Mouse (Mus musculus) monocyte, adult 5-6 weeks (primary cell): ENCODE results near the gene Gtf3c5. TPM values are rescaled to one million over a fixed set of nuclear protein-coding genes. Genes with fewer than 3 reads are reported as not detected.

ENCODE experiments used
- ATAC-seq: fragments of 153-309, 156-312 bp; replicated peaks from 2 replicates; pipeline ENCODE4 v1.8.0; 2017; ENCODE audit warnings: mild to moderate bottlenecking; ENCODE audit not compliant: low TSS enrichment, insufficient number of reproducible peaks, severe bottlenecking, poor library complexity, low FRiP score
- total RNA-seq: library from RNA; stranded (forward); fragments of 200-1000, 200-491, 200-594 nt; gene quantifications from 3 replicates; pipeline ENCODE4 v1.2.3, GENCODE M21; 2017

Gtf3c5 gene
- total RNA-seq, 1 experiment from 2014 or later: 5.6 TPM

DNA sequence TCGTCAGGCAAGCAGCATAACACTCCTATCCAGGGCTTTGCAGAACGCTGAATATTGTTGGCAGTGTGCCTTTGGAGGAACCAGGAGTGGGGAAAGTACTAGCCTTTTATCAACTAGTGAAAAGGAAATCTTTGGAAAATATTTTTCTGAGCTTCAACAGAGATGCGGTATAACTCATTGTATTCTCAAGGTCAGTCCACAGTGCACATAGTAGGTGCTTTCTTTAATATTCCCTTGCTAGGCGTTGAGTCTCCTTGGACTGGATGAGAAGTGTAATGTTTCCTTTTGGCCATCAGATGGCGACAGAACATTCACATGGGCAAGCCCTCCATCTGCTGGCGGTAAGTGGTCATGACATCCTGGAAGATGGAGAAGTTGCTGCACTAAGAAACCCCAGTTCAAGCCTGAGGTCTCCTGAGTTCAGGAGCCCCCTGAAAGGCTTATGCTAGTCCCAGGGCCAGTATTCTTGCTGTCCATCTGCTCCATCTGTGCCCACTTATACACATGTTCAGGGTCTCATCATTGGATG is 1.6 kb upstream of the Gtf3c5 start:
- ATAC-seq: peak; percentile 86

DNA sequence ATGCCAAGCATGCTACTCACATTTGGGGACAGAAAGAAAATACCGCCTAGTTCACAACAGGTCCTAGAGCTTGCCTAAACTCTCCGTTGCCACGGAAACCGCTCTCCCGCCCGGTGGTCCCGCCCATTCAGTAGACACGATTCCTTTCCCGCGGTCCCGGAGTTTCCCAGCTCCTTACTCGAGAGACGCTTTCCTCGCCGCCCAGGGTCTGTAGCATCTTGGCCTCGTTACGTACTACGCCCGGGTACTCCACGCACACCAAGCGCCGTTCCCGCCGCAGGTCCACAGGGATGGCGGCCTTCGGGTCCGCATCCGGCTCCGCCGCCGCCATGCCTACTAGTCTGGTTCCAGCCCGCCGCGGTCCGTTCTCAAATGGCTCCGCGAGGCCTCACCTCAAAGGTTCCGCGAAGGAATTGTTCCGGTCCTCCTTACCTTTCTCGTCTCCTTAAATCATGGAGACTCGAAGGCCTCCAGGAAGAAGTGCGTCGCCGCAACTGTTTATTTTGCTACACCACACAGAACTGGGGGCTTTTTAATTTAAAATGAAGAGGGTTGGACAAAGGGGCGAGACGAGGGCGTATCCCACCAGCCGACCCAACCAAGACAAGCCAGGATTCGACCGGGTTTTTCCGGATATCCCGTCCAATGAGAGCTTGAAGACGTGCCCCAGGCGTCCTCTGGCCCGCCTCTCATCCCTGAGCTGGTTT is 751 bp downstream of the Gtf3c5 start:
- peak; percentile 77 for ATAC-seq

GRCm38 (mm10) chr2:28578003-28578402 is 5.5 kb downstream of the Gtf3c5 start:
- no peak for ATAC-seq

DNA sequence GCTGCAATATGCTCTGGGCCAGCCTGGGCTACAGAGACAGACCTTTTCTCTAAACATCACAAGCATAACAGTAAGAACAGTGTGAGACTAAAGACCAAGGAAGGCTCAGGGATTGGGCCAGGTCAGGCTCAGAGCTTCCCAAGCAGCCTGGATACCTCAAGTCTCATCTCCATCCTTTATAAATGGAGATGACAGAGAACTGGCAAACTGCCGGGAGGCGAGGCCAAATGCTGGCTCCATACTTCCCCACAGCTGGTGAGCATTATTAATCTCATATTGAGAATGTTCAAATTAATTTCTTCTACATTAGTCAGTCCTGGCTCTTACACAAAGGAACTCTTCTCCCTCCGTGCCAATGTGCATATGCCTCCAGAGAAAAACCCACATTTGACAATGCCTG is 6.7 kb downstream of the Gtf3c5 start:
- no peak for ATAC-seq

- no peak for ATAC-seq
Observed at GRCm38 (mm10) chr2:28575341-28575740, 8.2 kb downstream of the Gtf3c5 start.

- ATAC-seq: no peak
Observed at GRCm38 (mm10) chr2:28569903-28570302, 13.6 kb downstream of the Gtf3c5 start.

- ATAC-seq: no peak
Observed at GRCm38 (mm10) chr2:28566545-28566944, 17.0 kb downstream of the Gtf3c5 start.

DNA sequence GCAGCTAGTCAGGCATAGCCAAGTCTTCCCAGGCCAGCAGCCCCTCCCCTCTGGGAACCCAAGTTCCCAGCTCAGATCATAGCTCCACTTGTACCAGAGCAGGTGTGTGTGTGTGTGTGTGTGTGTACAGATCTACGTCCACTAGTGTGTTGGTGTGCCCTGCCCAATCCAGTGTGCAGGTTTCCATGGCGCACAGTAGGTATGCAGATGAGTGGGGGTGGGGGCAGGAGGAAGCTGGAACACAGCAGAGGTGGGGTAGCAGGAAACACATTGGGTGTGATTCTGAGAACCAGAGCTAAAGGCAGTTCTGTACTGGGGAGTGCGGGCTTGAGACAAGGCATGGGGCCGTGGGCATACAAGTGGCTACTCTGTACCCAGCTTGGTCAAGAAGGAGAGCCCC is 19.2 kb downstream of the Gtf3c5 start:
- ATAC-seq: no peak

- no peak for ATAC-seq
Observed at GRCm38 (mm10) chr2:28563830-28564229, 19.7 kb downstream of the Gtf3c5 start.

GRCm38 (mm10) chr2:28563303-28563702 is 20.2 kb downstream of the Gtf3c5 start, which contains the start of gene Cel:
TSS of gene Cel (minus strand) at chr2:28563403.
- no peak for ATAC-seq

GRCm38 (mm10) chr2:28557452-28557851 is 26.1 kb downstream of the Gtf3c5 start:
- no peak for ATAC-seq

GRCm38 (mm10) chr2:28552301-28552700 is 31.2 kb downstream of the Gtf3c5 start:
- ATAC-seq: no peak

DNA sequence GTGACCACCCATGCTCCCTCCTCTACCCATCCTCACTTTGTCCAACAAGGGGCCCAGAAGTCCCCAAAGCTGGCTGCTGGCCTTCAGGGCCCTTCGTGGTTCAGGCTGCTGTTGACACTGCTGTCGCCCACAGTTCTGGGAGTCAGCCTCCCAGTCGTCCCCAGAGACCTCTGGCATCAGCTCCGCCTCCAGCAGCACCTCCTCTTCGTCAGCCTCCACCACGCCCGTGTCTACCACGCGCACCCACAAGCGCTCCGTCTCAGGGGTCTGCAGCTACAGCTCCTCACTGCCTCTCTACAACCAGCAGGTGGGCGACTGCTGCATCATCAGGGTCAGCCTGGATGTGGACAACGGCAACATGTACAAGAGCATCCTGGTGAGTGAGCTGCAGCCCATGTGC is 34.4 kb downstream of the Gtf3c5 start:
- ATAC-seq: no peak

GRCm38 (mm10) chr2:28547237-28548172 is 36.0 kb downstream of the Gtf3c5 start:
- ATAC-seq: peak; percentile 80

- ATAC-seq: no peak
Observed at GRCm38 (mm10) chr2:28546560-28546959, 37.0 kb downstream of the Gtf3c5 start.

- ATAC-seq: no peak
Observed at GRCm38 (mm10) chr2:28545976-28546375, 37.6 kb downstream of the Gtf3c5 start.

DNA sequence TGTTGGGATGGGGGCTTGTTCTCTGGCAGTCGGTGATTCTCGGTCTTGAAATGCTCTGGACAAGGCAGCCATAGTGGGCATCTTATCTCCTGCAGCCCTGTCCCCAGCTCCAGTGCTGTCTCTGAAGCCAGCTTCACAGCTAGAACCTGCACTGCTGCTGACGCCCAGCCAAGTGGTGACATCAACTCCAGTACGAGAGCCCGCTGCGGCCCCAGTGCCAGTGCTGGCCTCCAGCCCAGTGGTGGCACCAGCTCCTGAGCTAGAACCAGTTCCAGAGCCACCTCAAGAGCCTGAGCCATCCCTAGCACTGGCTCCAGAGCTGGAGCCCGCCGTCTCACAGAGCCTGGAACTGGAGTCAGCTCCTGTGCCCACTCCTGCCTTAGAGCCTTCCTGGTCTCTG is 39.7 kb downstream of the Gtf3c5 start:
- no peak for ATAC-seq

DNA sequence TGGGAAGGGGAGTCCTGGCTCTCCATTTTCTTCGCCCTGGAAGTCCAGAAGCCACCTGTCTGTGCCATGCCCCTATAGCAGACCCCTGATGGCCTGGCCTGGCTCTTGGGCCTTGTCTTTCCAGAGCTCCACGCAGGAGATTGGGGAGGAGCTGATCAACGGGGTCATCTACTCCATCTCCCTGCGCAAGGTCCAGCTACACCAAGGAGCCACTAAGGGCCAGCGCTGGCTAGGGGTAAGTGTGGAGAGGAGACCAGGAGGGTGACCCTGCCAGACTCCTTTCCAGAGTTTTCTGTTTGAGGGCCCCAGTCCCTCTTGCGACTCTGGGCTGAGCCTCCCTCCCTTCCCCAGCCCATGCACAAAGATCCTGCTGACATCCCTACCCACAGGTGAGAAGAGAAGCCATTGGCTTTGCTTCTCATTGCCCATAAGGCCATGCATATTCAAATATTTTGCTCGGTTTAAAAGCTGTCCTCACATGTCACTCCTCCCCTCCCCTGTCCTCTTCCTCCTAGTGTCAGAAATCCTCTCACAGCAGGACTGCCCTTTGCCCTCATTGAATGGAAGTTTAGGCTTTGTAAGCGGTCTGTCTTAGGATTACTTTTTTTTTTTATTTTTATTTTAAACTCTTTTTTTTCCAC is 42.8 kb downstream of the Gtf3c5 start:
- ATAC-seq: no peak

DNA sequence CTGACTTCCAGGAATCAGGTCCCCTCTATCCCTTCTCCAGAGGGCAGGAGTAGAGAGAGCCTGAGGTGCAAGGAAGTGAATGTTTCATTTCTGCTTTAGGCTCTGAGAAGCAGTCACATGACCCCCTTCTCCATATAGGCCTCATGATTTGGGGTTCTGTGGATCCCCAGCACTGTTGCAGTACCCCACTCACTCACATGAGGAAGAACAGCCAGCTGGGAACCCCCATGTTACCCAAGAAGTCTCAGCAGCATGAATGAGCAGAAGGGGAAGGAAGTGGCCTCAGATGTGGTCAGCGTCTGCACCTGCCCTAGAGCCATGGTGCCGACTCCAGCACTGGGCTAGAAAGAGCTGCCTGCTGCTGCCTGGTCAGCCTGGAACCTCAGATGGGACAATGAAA is 43.6 kb downstream of the Gtf3c5 start:
- ATAC-seq: peak; percentile 92
